Comparison of ENCODE assay signal across 19 mouse cellular contexts in genomic region chr10:20666655-20667054, GRCm38 (mm10). TPM values are rescaled to one million over a fixed set of nuclear protein-coding genes. Genes with fewer than 3 reads are reported as not detected.
DNase-seq lines count a peak whose midpoint lies in the region; ATAC-seq and TF ChIP-seq lines count a peak whose summit lies in the region.
"Had no signal": no experiment of that assay in that cellular context is flagged by ENCODE, and none has a peak within 500 bp of the region (broad histone marks: within the 10 kb centered on the region; RNA-seq: fewer than 3 reads in every experiment).

No protein-coding gene starts in this region.

- H3K36me3 ChIP-seq in intestine, postnatal 0 days (ENCODE audit: control insufficient read depth, insufficient read depth), result no peaks in the 10 kb centered on the region
- H3K36me3 ChIP-seq in midbrain, embryonic 11.5 days (ENCODE audit: control insufficient read depth, insufficient read depth, low read length), result no peaks in the 10 kb centered on the region
- H3K36me3 ChIP-seq: embryonic facial prominence, embryonic 12.5 days; heart, embryonic 13.5 days; hindbrain, embryonic 13.5 days had no signal

- no peak overlapping the region for H3K4me2 ChIP-seq in intestine, postnatal 0 days (replicated peaks; ENCODE audit: low read depth)
- no peak overlapping the region for H3K4me2 ChIP-seq in midbrain, embryonic 11.5 days
- H3K4me2 ChIP-seq: embryonic facial prominence, embryonic 12.5 days; forebrain, embryonic 13.5 days; heart, embryonic 13.5 days; hindbrain, embryonic 13.5 days had no signal

- no peaks in the 10 kb centered on the region for H3K27me3 ChIP-seq in intestine, postnatal 0 days (replicated peaks; ENCODE audit: control insufficient read depth, insufficient read depth, low read length)
- H3K27me3 ChIP-seq in midbrain, embryonic 11.5 days (ENCODE audit: control insufficient read depth, insufficient read depth, low read length), result no peaks in the 10 kb centered on the region
- H3K27me3 ChIP-seq: embryonic facial prominence, embryonic 12.5 days; forebrain, embryonic 13.5 days; heart, embryonic 13.5 days; hindbrain, embryonic 13.5 days had no signal

- DNase-seq in 416B (ENCODE audit: low read depth), result peak; percentile 17
- no peak for DNase-seq in cerebellum, adult 11-12 months
- DNase-seq in midbrain, embryonic 11.5 days (ENCODE audit: low spot score, missing footprints), result no peak
- DNase-seq in heart, postnatal 25 days (ENCODE audit: low spot score), result no peak
- DNase-seq: adrenal gland, adult 2 months; adrenal gland, postnatal 25 days; cerebellum, adult 8-10 months; cerebellum, postnatal 14 days; forebrain, postnatal 0 days; gastrocnemius, adult 2 months; gastrocnemius, postnatal 25 days had no signal

- ATAC-seq in common myeloid progenitor, adult 5-6 weeks (replicated peaks; ENCODE audit: low read depth, poor library complexity, severe bottlenecking), result peak; percentile 62
- peak; percentile 69 for ATAC-seq in intestine, postnatal 0 days
- ATAC-seq in megakaryocyte progenitor cell, adult 5-6 weeks (replicated peaks; ENCODE audit: poor library complexity), result peak; percentile 66
- no peak for ATAC-seq in midbrain, embryonic 11.5 days (ENCODE audit: low FRiP score)
- ATAC-seq: forebrain, embryonic 13.5 days; forebrain, postnatal 0 days; hindbrain, postnatal 0 days had no signal

- TF ChIP-seq CTCF in intestine, postnatal 0 days (IDR thresholded peaks at IDR 0.05; ENCODE audit: low read depth), result no peak

- H3K4me1 ChIP-seq in intestine, postnatal 0 days (replicated peaks; ENCODE audit: control insufficient read depth, insufficient read depth, low read length), result no peaks in the 10 kb centered on the region
- H3K4me1 ChIP-seq in midbrain, embryonic 11.5 days (ENCODE audit: control insufficient read depth, insufficient read depth, low read length), result no peaks in the 10 kb centered on the region; the same call in 1 of the 2 replicates

- H3K9me3 ChIP-seq in intestine, postnatal 0 days (ENCODE audit: control insufficient read depth), result no peaks in the 10 kb centered on the region
- H3K9me3 ChIP-seq in midbrain, embryonic 11.5 days (ENCODE audit: control insufficient read depth, low read length), result no peaks in the 10 kb centered on the region
- H3K9me3 ChIP-seq: embryonic facial prominence, embryonic 12.5 days; forebrain, embryonic 13.5 days; heart, embryonic 13.5 days; hindbrain, embryonic 13.5 days had no signal

- intact Hi-C loops in heart, postnatal 25 days (cut with DNase I), result no loop called here

- H3K4me3 ChIP-seq in intestine, postnatal 0 days (ENCODE audit: low read depth, low read length), result no peak overlapping the region
- H3K4me3 ChIP-seq in midbrain, embryonic 11.5 days (ENCODE audit: low read depth, low read length), result no peak overlapping the region
- H3K4me3 ChIP-seq: embryonic facial prominence, embryonic 12.5 days; forebrain, embryonic 13.5 days; gastrocnemius, adult 2 months; heart, embryonic 13.5 days; hindbrain, embryonic 13.5 days had no signal

- no peak overlapping the region for H3K27ac ChIP-seq in intestine, postnatal 0 days (ENCODE audit: low read depth, low read length)
- no peak overlapping the region for H3K27ac ChIP-seq in midbrain, embryonic 11.5 days (ENCODE audit: low read depth, low read length)
- H3K27ac ChIP-seq: embryonic facial prominence, embryonic 12.5 days; forebrain, embryonic 13.5 days; gastrocnemius, adult 2 months; heart, embryonic 13.5 days; hindbrain, embryonic 13.5 days; hindbrain, postnatal 0 days had no signal

- WGBS in intestine, postnatal 0 days, result 20% methylated on average over 2 of the region's 2 CpGs
- WGBS in midbrain, embryonic 11.5 days, result 72% methylated on average over 2 of the region's 2 CpGs

- no peak overlapping the region for H3K9ac ChIP-seq in intestine, postnatal 0 days (ENCODE audit: low read depth, low read length)
- H3K9ac ChIP-seq in midbrain, embryonic 11.5 days (ENCODE audit: low read length), result no peak overlapping the region
- H3K9ac ChIP-seq: embryonic facial prominence, embryonic 12.5 days; forebrain, embryonic 13.5 days; forebrain, postnatal 0 days; heart, embryonic 13.5 days; hindbrain, embryonic 13.5 days had no signal

RNA-seq across cellular contexts. Expression of gene Pde7b, which starts 58.2 kb away (rescaled TPM):
- total RNA-seq in common myeloid progenitor, adult 5-6 weeks (2017), result 1.6 TPM in 2 replicates
- polyA plus RNA-seq in intestine, postnatal 0 days (2015; fragmentation: Nextera tagmentation; extraction: Ambion mirVana), result 1.5 and 2.8 TPM in 2 replicates
- total RNA-seq in megakaryocyte progenitor cell, adult 5-6 weeks (2015), result 1.9 and 2.2 TPM in 2 replicates
- total RNA-seq in megakaryocyte progenitor cell, adult 5-6 weeks (2017), result 1.9 and 2.2 TPM in 2 replicates
- polyA plus RNA-seq in midbrain, embryonic 11.5 days (2014; fragmentation: Nextera tagmentation; extraction: Ambion mirVana), result 1.1 and 1.6 TPM in 2 replicates
- total RNA-seq in heart, postnatal 25 days (2021), result 10 to 100 TPM; 53.7 to 59.7 TPM

Comparison
In these comparisons a context has a peak if more than half of its experiments do, and no peak if none do; other contexts are left out.
1. RNA of gene Pde7b, which starts 58.2 kb away (total RNA-seq): 53.7 to 59.7 TPM in heart, postnatal 25 days; 1.9 to 2.2 TPM in megakaryocyte progenitor cell, adult 5-6 weeks and 1.6 TPM in common myeloid progenitor, adult 5-6 weeks; every median in the first group is over 10 times any median in the second.